Mouse (Mus musculus) E14TG2a.4 (cell line): Measurements from ENCODE around the gene Sgcd.

ENCODE experiments used
- CTCF ChIP-seq: conservative IDR thresholded peaks from 2 replicates; pipeline ENCODE4 v1.5.1; 2014; ENCODE audit warnings: low read length
- NANOG ChIP-seq: IDR thresholded peaks from 2 replicates; pipeline ENCODE4 v1.6.1; 2014; ENCODE audit warnings: borderline replicate concordance, low read length, mixed read lengths

DNA sequence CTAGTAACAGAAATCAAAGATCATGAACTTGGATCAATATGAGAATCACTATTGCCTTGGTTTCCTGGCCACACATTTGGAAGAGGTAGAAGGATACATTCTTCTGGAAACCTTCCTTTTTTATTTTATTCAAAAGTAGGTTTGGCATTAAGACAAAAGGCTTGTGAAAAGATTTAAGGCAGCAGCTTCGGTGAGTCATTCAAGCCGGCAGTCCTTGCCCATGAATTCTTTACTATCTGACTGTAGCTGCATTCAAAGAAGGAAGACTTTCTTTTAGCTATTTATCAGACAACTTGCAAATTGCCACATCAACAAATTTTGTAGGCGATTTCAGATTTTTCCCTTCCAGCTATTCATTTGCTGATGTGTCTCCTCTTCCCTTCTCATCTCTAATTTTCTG, 422.6 kb downstream of the Sgcd start:
- no peak for TF ChIP-seq CTCF
- no peak for TF ChIP-seq NANOG
